Comparison of ENCODE assay signal across 23 mouse cellular contexts in genomic region chr13:91631291-91631799, GRCm38 (mm10).
A peak's percentile ranks its signal among the peaks of the same experiment; 100 is the strongest.
DNase-seq lines count a peak whose midpoint lies in the region; ATAC-seq lines count a peak whose summit lies in the region.
"Had no signal": no experiment of that assay in that cellular context is flagged by ENCODE, and none has a peak within 500 bp of the region (broad histone marks: within the 10 kb centered on the region; RNA-seq: fewer than 3 reads in every experiment).

No protein-coding gene starts in this region.

- H3K36me3 ChIP-seq in kidney, embryonic 15.5 days = no peaks in the 10 kb centered on the region
- peaks cover 9% of the 10 kb centered on the region for H3K36me3 ChIP-seq in megakaryocyte, embryonic 14.5 days (replicated peaks; ENCODE audit: low read length)
- H3K36me3 ChIP-seq: embryonic facial prominence, embryonic 12.5 days; forebrain, embryonic 15.5 days; heart, embryonic 13.5 days; lung, embryonic 15.5 days; neural tube, embryonic 12.5 days had no signal

- H3K27ac ChIP-seq in kidney, embryonic 15.5 days = no peak overlapping the region
- H3K27ac ChIP-seq: embryonic facial prominence, embryonic 12.5 days; heart, embryonic 13.5 days; liver, embryonic 14.5 days; lung, embryonic 15.5 days; macrophage; neural tube, embryonic 12.5 days; stomach, postnatal 0 days had no signal

- H3K27me3 ChIP-seq in kidney, embryonic 15.5 days = no peaks in the 10 kb centered on the region
- no peaks in the 10 kb centered on the region for H3K27me3 ChIP-seq in megakaryocyte, embryonic 14.5 days (replicated peaks)
- H3K27me3 ChIP-seq: embryonic facial prominence, embryonic 12.5 days; forebrain, embryonic 15.5 days; heart, embryonic 13.5 days; lung, embryonic 15.5 days; neural tube, embryonic 12.5 days had no signal

- no peak overlapping the region for H3K4me3 ChIP-seq in kidney, embryonic 15.5 days (replicated peaks)
- H3K4me3 ChIP-seq in megakaryocyte, embryonic 14.5 days (replicated peaks) = peak overlapping the region; percentile 70
- H3K4me3 ChIP-seq: embryonic facial prominence, embryonic 12.5 days; erythroblast, embryonic 14.5 days; forebrain, embryonic 15.5 days; heart, embryonic 13.5 days; lung, embryonic 15.5 days; neural tube, embryonic 12.5 days had no signal

- WGBS in kidney, embryonic 15.5 days = 33% methylated on average over 9 of the region's 9 CpGs

- DNase-seq in kidney, postnatal 14 days = no peak
- DNase-seq in 416B (ENCODE audit: low read depth) (peak; percentile 59), adipocyte (ENCODE audit: low spot score) (peak; percentile 4)
- no peak for DNase-seq in layer of hippocampus, postnatal 10 days (ENCODE audit: low spot score in 2 of 2)
- DNase-seq in cerebellum, postnatal 25 days = no peak
- DNase-seq: adrenal gland, adult 8-10 months; cerebellum, adult 9-10 months; heart, adult 11 months; kidney, adult 8-10 months; right cerebral cortex, postnatal 14 days had no signal

- H3K4me2 ChIP-seq in kidney, embryonic 15.5 days = no peak overlapping the region
- H3K4me2 ChIP-seq: embryonic facial prominence, embryonic 12.5 days; forebrain, embryonic 15.5 days; heart, embryonic 13.5 days; lung, embryonic 15.5 days; neural tube, embryonic 12.5 days had no signal

- peaks cover 6% of the 10 kb centered on the region; the same call in 1 of the 2 replicates for H3K4me1 ChIP-seq in kidney, embryonic 15.5 days
- H3K4me1 ChIP-seq in megakaryocyte, embryonic 14.5 days = peaks cover 44% of the 10 kb centered on the region
- H3K4me1 ChIP-seq: embryonic facial prominence, embryonic 12.5 days; forebrain, embryonic 15.5 days; lung, embryonic 15.5 days had no signal

- ATAC-seq in kidney, embryonic 15.5 days (replicated peaks; ENCODE audit: low FRiP score) = peak; percentile 69; the same call in 1 of the 2 replicates
- ATAC-seq in frontal cortex, adult (ENCODE audit: low TSS enrichment) = no peak
- ATAC-seq: forebrain, embryonic 15.5 days; midbrain, embryonic 16.5 days had no signal

- no peaks in the 10 kb centered on the region for H3K9me3 ChIP-seq in kidney, embryonic 15.5 days (replicated peaks)
- H3K9me3 ChIP-seq in megakaryocyte, embryonic 14.5 days = no peaks in the 10 kb centered on the region
- H3K9me3 ChIP-seq: embryonic facial prominence, embryonic 12.5 days; forebrain, embryonic 15.5 days; heart, embryonic 13.5 days; lung, embryonic 15.5 days; neural tube, embryonic 12.5 days had no signal

- no peak overlapping the region for H3K9ac ChIP-seq in kidney, embryonic 15.5 days
- H3K9ac ChIP-seq: embryonic facial prominence, embryonic 12.5 days; forebrain, embryonic 15.5 days; heart, embryonic 13.5 days; liver, embryonic 14.5 days; lung, embryonic 15.5 days; neural tube, embryonic 12.5 days had no signal

Comparison
In these comparisons a context has a peak if more than half of its experiments do, and no peak if none do; other contexts are left out.
1. DNase-seq: peak in 416B (single experiment) and adipocyte (single experiment); none in kidney, postnatal 14 days (single experiment), layer of hippocampus, postnatal 10 days (0 of 2) and cerebellum, postnatal 25 days (0 of 2).